Mouse (Mus musculus): ENCODE results near the gene Emc4. TPM values are rescaled to one million over a fixed set of nuclear protein-coding genes. Genes with fewer than 3 reads are reported as not detected.

The Emc4 gene
- polyA plus RNA-seq, 1 experiment from 2014 or later, result 124 TPM

DNA sequence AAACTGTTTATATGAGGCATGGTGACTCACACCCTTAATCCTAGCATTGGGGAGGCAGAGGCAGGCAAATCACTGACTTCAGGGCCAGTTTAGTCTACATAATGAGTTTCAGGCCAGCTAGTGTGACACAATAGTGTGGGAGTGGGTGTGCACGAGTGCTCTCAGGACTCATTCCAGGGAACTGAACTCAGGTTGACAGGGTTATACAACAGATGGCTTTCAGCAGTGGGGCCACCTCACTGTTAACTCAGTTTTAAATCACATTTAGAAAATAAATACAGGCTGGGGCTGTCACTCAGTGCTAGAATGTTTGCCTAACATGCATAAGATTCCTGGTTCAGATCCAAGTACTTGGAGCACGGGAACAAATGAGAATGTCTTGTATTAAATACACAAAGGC, 8.2 kb downstream of the Emc4 start:
- Histone ChIP-seq H3K27ac (ENCODE audit: low read depth, low read length) (no peak overlapping the region), H3K4me1 (ENCODE audit: control insufficient read depth, insufficient read depth, low read length) (no peaks in the 10 kb centered on the region), H3K4me3 (ENCODE audit: low read depth, low read length) (no peak overlapping the region), H3K9ac (ENCODE audit: low read length) (no peak overlapping the region), H3K9me3 (ENCODE audit: control insufficient read depth, low read length) (no peaks in the 10 kb centered on the region), H3K36me3 (ENCODE audit: control insufficient read depth, insufficient read depth, low read length) (peaks cover 11% of the 10 kb centered on the region; the same call in 1 of the 2 replicates), H3K4me2 (ENCODE audit: low read depth) (no peak overlapping the region), H3K27me3 (ENCODE audit: control insufficient read depth, insufficient read depth, low read length) (no peaks in the 10 kb centered on the region)
- DNase-seq (ENCODE audit: low spot score) (no peak), ATAC-seq (ENCODE audit: insufficient read depth, low FRiP score, low TSS enrichment) (no peak)
- WGBS, result 92% methylated on average over 2 of the region's 2 CpGs

DNA sequence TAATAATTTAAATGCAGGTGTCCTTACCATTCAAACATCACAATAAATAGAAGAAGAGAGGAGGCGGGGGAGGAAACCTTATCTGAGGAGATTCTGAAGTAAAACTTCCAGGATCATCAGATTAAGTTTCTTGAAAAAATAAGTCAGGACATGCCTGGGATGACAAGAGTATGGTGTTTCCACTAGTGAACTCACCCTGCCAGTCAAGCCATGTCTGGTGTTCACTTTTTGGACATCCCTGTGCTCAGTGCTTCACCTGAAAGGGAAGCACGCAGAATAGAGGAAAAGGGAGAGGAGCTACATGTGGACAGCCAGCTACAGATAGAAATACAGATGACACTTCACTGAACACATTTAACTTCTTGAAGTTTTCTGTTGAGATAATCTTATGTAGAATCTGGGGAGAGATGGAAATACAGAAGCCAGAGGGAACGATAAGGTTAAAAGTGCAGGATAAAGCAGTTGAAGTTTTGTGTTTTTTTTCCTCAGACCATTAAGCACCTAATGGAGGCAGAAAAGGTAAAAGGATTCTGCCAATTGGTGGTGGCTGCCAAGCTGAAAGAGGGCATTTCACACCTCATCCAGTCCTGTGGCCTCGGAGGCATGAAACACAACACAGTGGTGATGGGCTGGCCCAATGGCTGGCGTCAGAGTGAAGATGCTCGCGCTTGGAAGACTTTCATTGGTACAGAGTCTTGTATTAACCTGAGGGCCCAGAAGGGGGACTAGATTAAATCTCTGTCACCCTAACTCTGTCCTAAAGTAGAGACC, 14.0 kb downstream of the Emc4 start:
- 86% methylated on average over 7 of the region's 7 CpGs for WGBS
- H3K4me2 ChIP-seq (ENCODE audit: low read depth), result no peak overlapping the region
- H3K36me3 ChIP-seq (ENCODE audit: control insufficient read depth, insufficient read depth, low read length), result no peaks in the 10 kb centered on the region
- no peaks in the 10 kb centered on the region for H3K27me3 ChIP-seq (ENCODE audit: control insufficient read depth, insufficient read depth, low read length)
- no peak overlapping the region for H3K9ac ChIP-seq (ENCODE audit: low read length)
- DNase-seq (ENCODE audit: low spot score), result no peak
- no peak for ATAC-seq (ENCODE audit: insufficient read depth, low FRiP score, low TSS enrichment)
- H3K4me1 ChIP-seq (ENCODE audit: control insufficient read depth, insufficient read depth, low read length), result no peaks in the 10 kb centered on the region
- no peak overlapping the region for H3K27ac ChIP-seq (ENCODE audit: low read depth, low read length)
- H3K9me3 ChIP-seq (ENCODE audit: control insufficient read depth, low read length), result no peaks in the 10 kb centered on the region
- H3K4me3 ChIP-seq (ENCODE audit: low read depth, low read length), result no peak overlapping the region

DNA sequence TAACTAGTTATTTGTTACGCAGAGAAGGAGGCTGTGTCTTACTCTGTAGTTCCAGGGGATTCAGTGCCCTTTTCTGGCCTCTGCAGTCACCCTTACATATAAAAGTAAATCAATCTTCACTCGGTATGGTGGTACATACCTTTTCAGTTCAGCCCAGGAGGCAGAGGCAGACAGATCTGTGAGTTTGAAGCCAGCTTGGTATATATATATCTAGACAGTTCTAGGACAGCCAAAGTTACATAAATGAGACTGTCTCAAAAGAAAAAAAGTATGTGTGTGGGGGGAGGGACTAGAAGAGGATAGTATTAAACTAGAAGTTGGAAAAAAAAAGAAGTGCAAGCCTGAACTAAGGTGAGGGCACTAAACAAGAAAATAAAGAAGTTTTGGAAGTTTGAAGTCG, 19.6 kb downstream of the Emc4 start:
- Histone ChIP-seq H3K27me3 (ENCODE audit: control insufficient read depth, insufficient read depth, low read length) (no peaks in the 10 kb centered on the region), H3K4me3 (ENCODE audit: low read depth, low read length) (no peak overlapping the region), H3K4me2 (ENCODE audit: low read depth) (no peak overlapping the region), H3K27ac (ENCODE audit: low read depth, low read length) (no peak overlapping the region), H3K9me3 (ENCODE audit: control insufficient read depth, low read length) (no peaks in the 10 kb centered on the region), H3K4me1 (ENCODE audit: control insufficient read depth, insufficient read depth, low read length) (no peaks in the 10 kb centered on the region), H3K9ac (ENCODE audit: low read length) (no peak overlapping the region), H3K36me3 (ENCODE audit: control insufficient read depth, insufficient read depth, low read length) (no peaks in the 10 kb centered on the region)
- DNase-seq (ENCODE audit: low spot score) (no peak), ATAC-seq (ENCODE audit: insufficient read depth, low FRiP score, low TSS enrichment) (no peak)
- WGBS, result 89% methylated on average over 3 of the region's 3 CpGs

DNA sequence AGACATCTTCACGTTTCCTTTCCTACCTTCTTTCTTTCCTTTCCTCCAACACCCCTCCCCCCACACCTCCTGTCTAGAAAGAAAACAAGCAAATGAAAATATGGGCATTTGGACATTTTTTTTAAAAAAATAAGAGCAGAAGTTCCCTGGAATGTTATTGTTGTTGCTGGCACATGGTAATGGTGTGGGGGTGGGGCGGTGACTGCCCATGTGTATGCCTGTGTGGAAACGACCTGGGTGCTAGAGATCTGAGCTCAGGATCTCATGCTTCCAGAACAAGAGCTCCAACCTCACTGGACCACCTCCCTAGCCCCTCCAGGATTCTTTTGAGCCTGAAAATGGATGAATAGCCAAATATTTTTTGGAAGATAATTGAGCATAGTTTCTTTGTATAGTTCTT, 26.7 kb downstream of the Emc4 start:
- DNase-seq (ENCODE audit: low spot score) (no peak), ATAC-seq (ENCODE audit: insufficient read depth, low FRiP score, low TSS enrichment) (no peak)
- Histone ChIP-seq H3K4me2 (ENCODE audit: low read depth) (no peak overlapping the region), H3K4me3 (ENCODE audit: low read depth, low read length) (no peak overlapping the region), H3K27ac (ENCODE audit: low read depth, low read length) (no peak overlapping the region), H3K9me3 (ENCODE audit: control insufficient read depth, low read length) (no peaks in the 10 kb centered on the region), H3K36me3 (ENCODE audit: control insufficient read depth, insufficient read depth, low read length) (no peaks in the 10 kb centered on the region), H3K27me3 (ENCODE audit: control insufficient read depth, insufficient read depth, low read length) (no peaks in the 10 kb centered on the region), H3K4me1 (ENCODE audit: control insufficient read depth, insufficient read depth, low read length) (no peaks in the 10 kb centered on the region), H3K9ac (ENCODE audit: low read length) (no peak overlapping the region)
- 77% methylated on average over 3 of the region's 3 CpGs for WGBS

DNA sequence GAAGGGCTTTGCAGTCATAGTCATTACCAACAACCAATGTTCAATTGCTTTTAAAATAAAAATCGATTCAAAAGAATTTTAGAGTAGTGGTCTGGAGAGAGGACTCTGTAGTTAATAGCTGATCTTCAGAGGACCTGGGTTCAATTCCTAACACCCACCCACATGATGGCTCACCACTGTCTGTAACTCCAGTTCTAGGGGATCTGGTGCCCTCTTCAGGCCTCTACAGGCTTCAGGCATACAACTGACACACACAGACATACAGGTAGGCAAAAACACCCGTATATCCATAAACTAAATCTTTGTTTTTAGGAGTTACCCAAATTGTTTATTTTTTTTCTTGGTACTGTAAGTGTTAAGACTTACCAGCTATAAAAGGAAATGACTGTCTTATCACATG, 28.1 kb downstream of the Emc4 start:
- H3K27me3 ChIP-seq (ENCODE audit: control insufficient read depth, insufficient read depth, low read length), result no peaks in the 10 kb centered on the region
- H3K9me3 ChIP-seq (ENCODE audit: control insufficient read depth, low read length), result no peaks in the 10 kb centered on the region
- ATAC-seq (ENCODE audit: insufficient read depth, low FRiP score, low TSS enrichment) (no peak), DNase-seq (ENCODE audit: low spot score) (no peak)
- no peak overlapping the region for H3K9ac ChIP-seq (ENCODE audit: low read length)
- H3K36me3 ChIP-seq (ENCODE audit: control insufficient read depth, insufficient read depth, low read length), result 0 out of 2 replicates have a peak, but pooled peaks cover under 1% of the 10 kb centered on the region
- H3K4me1 ChIP-seq (ENCODE audit: control insufficient read depth, insufficient read depth, low read length), result no peaks in the 10 kb centered on the region
- 86% methylated on average over 2 of the region's 2 CpGs for WGBS
- H3K4me2 ChIP-seq (ENCODE audit: low read depth), result no peak overlapping the region
- no peak overlapping the region for H3K27ac ChIP-seq (ENCODE audit: low read depth, low read length)
- H3K4me3 ChIP-seq (ENCODE audit: low read depth, low read length), result no peak overlapping the region

DNA sequence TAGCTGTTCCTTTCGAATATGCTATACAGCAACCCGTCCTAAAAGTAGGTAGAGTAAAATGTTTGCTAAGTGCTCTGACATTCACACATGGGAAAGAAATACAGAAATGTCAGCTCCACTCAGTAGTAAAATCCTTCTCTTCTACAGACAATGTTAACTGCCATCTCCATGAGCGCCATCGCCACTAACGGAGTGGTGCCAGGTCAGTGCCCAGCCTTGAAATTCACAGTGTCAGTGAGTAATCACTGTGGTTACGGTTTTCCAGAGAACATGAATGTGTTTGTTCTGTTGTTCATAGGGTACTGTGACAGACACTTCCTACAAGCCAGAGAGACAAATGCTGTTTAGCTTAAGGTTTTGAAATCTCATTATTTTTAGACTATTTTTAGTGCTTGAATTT, 30.6 kb downstream of the Emc4 start:
- Histone ChIP-seq H3K9ac (ENCODE audit: low read length) (no peak overlapping the region), H3K4me2 (ENCODE audit: low read depth) (no peak overlapping the region), H3K36me3 (ENCODE audit: control insufficient read depth, insufficient read depth, low read length) (0 out of 2 replicates have a peak, but pooled peaks cover 3% of the 10 kb centered on the region), H3K27me3 (ENCODE audit: control insufficient read depth, insufficient read depth, low read length) (no peaks in the 10 kb centered on the region), H3K27ac (ENCODE audit: low read depth, low read length) (no peak overlapping the region), H3K4me3 (ENCODE audit: low read depth, low read length) (no peak overlapping the region), H3K4me1 (ENCODE audit: control insufficient read depth, insufficient read depth, low read length) (no peaks in the 10 kb centered on the region), H3K9me3 (ENCODE audit: control insufficient read depth, low read length) (no peaks in the 10 kb centered on the region)
- DNase-seq (ENCODE audit: low spot score) (no peak), ATAC-seq (ENCODE audit: insufficient read depth, low FRiP score, low TSS enrichment) (no peak)
- WGBS, result 93% methylated on average over 6 of the region's 6 CpGs

DNA sequence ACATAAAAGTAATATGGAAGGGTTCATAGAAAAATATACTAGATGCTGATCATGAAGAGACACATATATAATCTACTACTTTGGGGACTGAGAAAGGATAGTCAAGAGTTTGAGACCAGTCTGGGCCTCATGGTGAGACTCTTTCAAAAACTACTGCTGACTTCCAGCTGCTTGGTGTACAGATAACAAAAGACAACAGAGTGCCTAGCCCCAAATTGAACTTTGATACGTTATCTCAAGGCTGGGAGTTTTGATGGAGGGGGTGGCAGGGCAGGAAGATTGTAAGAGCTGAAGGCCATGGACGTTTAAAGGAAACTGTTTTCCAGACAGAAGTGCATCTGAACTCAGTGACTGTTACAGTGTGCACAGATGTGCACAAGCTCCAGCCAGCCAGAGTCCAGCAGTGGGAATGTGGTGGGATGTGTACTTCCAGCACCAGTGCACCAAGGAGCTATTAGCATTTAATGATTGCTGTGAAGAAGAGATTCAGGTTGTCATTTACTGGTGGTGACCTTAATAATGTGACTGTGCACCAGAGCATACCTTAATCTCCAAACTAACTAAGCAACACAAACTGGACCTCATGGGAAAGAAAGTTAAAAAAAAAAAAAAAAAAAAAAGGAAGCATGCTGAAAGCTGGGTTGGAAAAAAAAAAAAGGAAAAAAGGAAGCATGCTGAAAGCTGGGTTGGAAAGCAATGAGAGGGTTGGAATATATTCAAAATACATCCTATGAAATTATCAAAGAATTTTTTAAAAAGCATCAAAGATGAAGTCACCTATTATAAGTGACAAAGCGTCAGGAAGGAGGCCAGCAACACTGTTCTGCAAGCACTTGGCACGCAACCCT, 35.6 kb downstream of the Emc4 start:
- Histone ChIP-seq H3K9ac (ENCODE audit: low read length) (no peak overlapping the region), H3K27ac (ENCODE audit: low read depth, low read length) (no peak overlapping the region), H3K9me3 (ENCODE audit: control insufficient read depth, low read length) (no peaks in the 10 kb centered on the region), H3K4me3 (ENCODE audit: low read depth, low read length) (no peak overlapping the region), H3K27me3 (ENCODE audit: control insufficient read depth, insufficient read depth, low read length) (no peaks in the 10 kb centered on the region), H3K4me1 (ENCODE audit: control insufficient read depth, insufficient read depth, low read length) (no peaks in the 10 kb centered on the region), H3K4me2 (ENCODE audit: low read depth) (no peak overlapping the region), H3K36me3 (ENCODE audit: control insufficient read depth, insufficient read depth, low read length) (0 out of 2 replicates have a peak, but pooled peaks cover 3% of the 10 kb centered on the region)
- 76% methylated on average over 4 of the region's 4 CpGs for WGBS
- no peak for DNase-seq (ENCODE audit: low spot score)
- no peak for ATAC-seq (ENCODE audit: insufficient read depth, low FRiP score, low TSS enrichment)

DNA sequence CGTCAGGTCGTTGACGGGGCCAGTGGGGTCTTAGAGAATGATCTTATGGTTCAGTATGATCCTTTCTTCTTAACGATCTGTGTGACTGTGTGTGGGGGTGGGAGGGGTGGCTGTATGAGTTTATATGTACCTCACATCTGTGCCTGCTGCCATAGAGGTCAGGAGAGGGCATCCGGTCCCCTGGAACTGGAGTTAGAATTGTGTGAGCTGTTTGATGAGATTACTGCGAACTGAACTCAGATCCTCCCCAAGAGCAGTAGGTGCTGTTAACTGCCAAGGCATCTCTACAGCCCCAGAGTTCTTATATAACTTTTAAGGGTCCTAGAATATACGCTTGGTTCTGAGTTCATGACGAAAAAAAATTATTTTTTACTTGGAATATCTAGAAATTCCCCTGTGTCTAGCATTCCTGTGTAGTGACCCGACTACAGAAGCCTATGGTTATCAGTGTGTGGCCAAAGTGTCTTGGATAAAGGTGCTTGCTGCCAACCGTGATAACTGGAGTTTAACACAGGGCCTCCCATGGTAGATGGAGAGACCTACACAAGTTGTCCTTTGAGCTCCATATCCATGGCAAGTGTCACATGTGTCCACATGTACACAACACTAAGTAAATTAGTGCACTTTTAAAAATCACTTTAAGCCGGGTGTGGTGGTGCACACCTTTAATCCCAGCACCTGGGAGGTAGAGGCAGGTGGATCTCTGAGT, 39.6 kb downstream of the Emc4 start:
- no peak for DNase-seq (ENCODE audit: low spot score)
- Histone ChIP-seq H3K27me3 (ENCODE audit: control insufficient read depth, insufficient read depth, low read length) (no peaks in the 10 kb centered on the region), H3K4me1 (ENCODE audit: control insufficient read depth, insufficient read depth, low read length) (no peaks in the 10 kb centered on the region), H3K4me3 (ENCODE audit: low read depth, low read length) (no peak overlapping the region), H3K9ac (ENCODE audit: low read length) (no peak overlapping the region), H3K27ac (ENCODE audit: low read depth, low read length) (no peak overlapping the region), H3K36me3 (ENCODE audit: control insufficient read depth, insufficient read depth, low read length) (no peaks in the 10 kb centered on the region), H3K4me2 (ENCODE audit: low read depth) (no peak overlapping the region), H3K9me3 (ENCODE audit: control insufficient read depth, low read length) (no peaks in the 10 kb centered on the region)
- ATAC-seq (ENCODE audit: insufficient read depth, low FRiP score, low TSS enrichment), result no peak
- WGBS, result 79% methylated on average over 11 of the region's 11 CpGs
